Mouse (Mus musculus) embryonic facial prominence, embryonic 15.5 days (tissue): Measurements from ENCODE around the gene Nf2. TPM values are rescaled to one million over a fixed set of nuclear protein-coding genes. Genes with fewer than 3 reads are reported as not detected.

ENCODE experiments used
- ATAC-seq: fragments of 200-750 bp; cut with Nextera tagmentation; 2 replicates; pipeline ENCODE4 v1.8.0; 2017; ENCODE audit warnings: low read depth, moderate TSS enrichment; ENCODE audit not compliant: insufficient number of reproducible peaks, low FRiP score, low TSS enrichment
- H3K27ac ChIP-seq: fragments of 300-500 bp; sonication (generic); replicated peaks from 2 replicates; pipeline ENCODE4 v1.5.1; 2015; ENCODE audit warnings: mild to moderate bottlenecking, inconsistent platforms
- H3K27me3 ChIP-seq: fragments of 300-500 bp; sonication (generic); 2 replicates; pipeline ENCODE4 v1.6.1; 2015; ENCODE audit warnings: inconsistent platforms
- H3K36me3 ChIP-seq: fragments of 300-500 bp; sonication (generic); 2 replicates; pipeline ENCODE4 v1.6.1; 2015; ENCODE audit warnings: mild to moderate bottlenecking, inconsistent platforms
- H3K4me1 ChIP-seq: fragments of 300-500 bp; sonication (generic); 2 replicates; pipeline ENCODE4 v1.6.1; 2015; ENCODE audit warnings: inconsistent platforms
- H3K4me2 ChIP-seq: fragments of 300-500 bp; sonication (generic); replicated peaks from 2 replicates; pipeline ENCODE4 v1.6.1; 2015; ENCODE audit warnings: mild to moderate bottlenecking, inconsistent platforms
- H3K4me3 ChIP-seq: fragments of 300-500 bp; sonication (generic); replicated peaks from 2 replicates; pipeline ENCODE4 v1.5.1; 2015; ENCODE audit warnings: mild to moderate bottlenecking, inconsistent platforms
- H3K9ac ChIP-seq: fragments of 300-500 bp; sonication (generic); 2 replicates; pipeline ENCODE4 v1.6.1; 2015; ENCODE audit warnings: inconsistent platforms
- H3K9me3 ChIP-seq: fragments of 300-500 bp; sonication (generic); replicated peaks from 2 replicates; pipeline ENCODE4 v1.6.1; 2016; ENCODE audit warnings: inconsistent platforms
- WGBS: fragments of 180-500 bp; shearing (Covaris S2); methylation state at CpG from one replicate; pipeline ENCODE4 v1.1.7; 2015; 5-methylcytosine and 5-hydroxymethylcytosine counted together
- polyA plus RNA-seq: library from polyadenylated mRNA; unstranded; fragments of >200 nt; fragmentation: Nextera tagmentation; extraction: Ambion mirVana; gene quantifications from 2 replicates; pipeline ENCODE4 v1.2.1, GENCODE M21; 2015

Nf2 gene
- polyA plus RNA-seq, 1 experiment from 2014 or later = 50.7 TPM

GRCm38 (mm10) chr11:4740785-4741184, 108.6 kb downstream of the Nf2 start:
- Histone ChIP-seq H3K36me3 (no peaks in the 10 kb centered on the region), H3K27me3 (peaks cover 35% of the 10 kb centered on the region), H3K4me1 (peaks cover 3% of the 10 kb centered on the region), H3K9ac (no peak overlapping the region), H3K9me3 (no peaks in the 10 kb centered on the region), H3K27ac (no peak overlapping the region), H3K4me2 (no peak overlapping the region), H3K4me3 (no peak overlapping the region)
- ATAC-seq = no peak
- WGBS = 58% methylated on average over 5 of the region's 5 CpGs

DNA sequence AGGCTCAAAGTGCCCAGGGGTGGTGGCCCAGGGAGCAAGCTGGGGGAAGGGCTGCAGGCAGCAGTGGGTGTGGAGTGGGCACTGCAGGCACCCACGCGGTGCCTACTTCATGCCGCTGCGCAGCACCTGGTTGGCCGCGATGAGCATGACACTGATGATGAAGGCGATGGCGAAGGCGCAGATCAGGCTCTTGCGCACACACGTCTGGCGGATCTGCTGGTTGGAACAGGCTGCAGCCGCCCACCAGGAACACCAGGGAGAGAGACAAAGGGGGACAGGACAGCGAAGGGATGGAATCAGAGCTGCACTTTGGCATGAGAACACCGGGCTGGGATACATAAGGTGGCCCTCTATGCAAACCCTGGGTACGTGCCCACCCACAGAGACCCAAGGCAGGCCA, 110.6 kb downstream of the Nf2 start:
- H3K27ac ChIP-seq = no peak overlapping the region
- no peaks in the 10 kb centered on the region for H3K9me3 ChIP-seq
- WGBS = 90% methylated on average over 16 of the region's 16 CpGs
- no peaks in the 10 kb centered on the region for H3K36me3 ChIP-seq
- no peak overlapping the region for H3K4me2 ChIP-seq
- no peak for ATAC-seq
- no peaks in the 10 kb centered on the region for H3K4me1 ChIP-seq
- H3K4me3 ChIP-seq = no peak overlapping the region
- H3K9ac ChIP-seq = no peak overlapping the region
- peaks cover 14% of the 10 kb centered on the region for H3K27me3 ChIP-seq

GRCm38 (mm10) chr11:4737682-4738081, 111.7 kb downstream of the Nf2 start:
- peaks cover 4% of the 10 kb centered on the region for H3K27me3 ChIP-seq
- no peak overlapping the region for H3K27ac ChIP-seq
- WGBS = 63% methylated on average over 10 of the region's 10 CpGs
- ATAC-seq = no peak
- H3K9ac ChIP-seq = no peak overlapping the region
- peaks cover 3% of the 10 kb centered on the region; the same call in 1 of the 2 replicates for H3K36me3 ChIP-seq
- no peaks in the 10 kb centered on the region for H3K9me3 ChIP-seq
- H3K4me2 ChIP-seq = no peak overlapping the region
- H3K4me1 ChIP-seq = no peaks in the 10 kb centered on the region
- no peak overlapping the region for H3K4me3 ChIP-seq

DNA sequence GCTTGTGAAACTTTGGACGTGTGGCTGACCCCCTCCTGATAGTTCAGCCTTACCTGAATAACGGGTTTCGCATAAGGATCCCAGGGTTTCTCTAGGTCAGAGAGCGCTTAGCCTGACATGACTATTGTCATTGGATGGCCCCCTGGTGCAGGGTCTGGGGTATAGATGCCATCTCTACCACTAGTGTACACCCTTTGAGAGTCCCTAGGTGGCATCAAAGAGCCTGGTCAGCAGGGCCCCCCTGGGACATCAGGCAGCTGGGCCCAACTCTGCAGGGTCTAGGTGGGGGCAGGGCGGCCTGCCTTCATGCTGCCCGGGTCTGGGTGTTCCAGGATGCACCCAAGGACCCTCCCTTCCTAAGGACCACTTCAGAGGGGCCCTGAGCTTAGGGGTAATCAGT, 113.0 kb downstream of the Nf2 start:
- Histone ChIP-seq H3K36me3 (peaks cover 7% of the 10 kb centered on the region; the same call in 1 of the 2 replicates), H3K4me3 (no peak overlapping the region), H3K4me2 (no peak overlapping the region), H3K9ac (no peak overlapping the region), H3K27me3 (no peaks in the 10 kb centered on the region), H3K27ac (no peak overlapping the region), H3K9me3 (no peaks in the 10 kb centered on the region), H3K4me1 (no peaks in the 10 kb centered on the region)
- no peak for ATAC-seq
- WGBS = 55% methylated on average over 6 of the region's 6 CpGs

- ATAC-seq = no peak
- 29% methylated on average over 12 of the region's 12 CpGs for WGBS
- Histone ChIP-seq H3K4me3 (no peak overlapping the region), H3K27ac (no peak overlapping the region), H3K27me3 (no peaks in the 10 kb centered on the region), H3K4me1 (peaks cover 13% of the 10 kb centered on the region), H3K36me3 (peaks cover 7% of the 10 kb centered on the region; the same call in 1 of the 2 replicates), H3K9me3 (no peaks in the 10 kb centered on the region), H3K9ac (no peak overlapping the region), H3K4me2 (no peak overlapping the region)
Measured at GRCm38 (mm10) chr11:4734179-4734578, 115.2 kb downstream of the Nf2 start.

DNA sequence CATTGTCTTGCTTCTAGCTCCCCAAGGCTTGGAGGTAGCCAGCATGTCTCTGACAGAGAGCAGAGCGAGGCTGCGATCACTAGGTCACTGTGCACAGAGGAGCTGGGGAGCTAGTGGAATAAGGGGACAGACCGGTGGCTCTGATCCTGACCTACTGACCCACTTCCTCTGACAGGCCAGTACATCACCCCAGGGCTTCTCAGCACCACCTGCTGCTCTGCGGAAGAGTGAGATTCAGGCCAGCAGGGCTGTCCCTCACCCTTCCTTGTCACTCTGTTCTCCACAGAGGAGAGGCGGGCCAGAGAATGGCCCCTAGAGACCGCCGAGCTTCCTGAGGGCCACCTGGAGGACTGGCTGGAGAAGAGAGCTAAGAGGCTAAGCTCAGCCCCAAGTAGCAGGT, 117.6 kb downstream of the Nf2 start:
- 62% methylated on average over 7 of the region's 7 CpGs for WGBS
- H3K27me3 ChIP-seq = no peaks in the 10 kb centered on the region
- peaks cover 7% of the 10 kb centered on the region; the same call in 1 of the 2 replicates for H3K36me3 ChIP-seq
- H3K4me3 ChIP-seq = no peak overlapping the region
- ATAC-seq = no peak
- peaks cover 13% of the 10 kb centered on the region for H3K4me1 ChIP-seq
- no peaks in the 10 kb centered on the region for H3K9me3 ChIP-seq
- no peak overlapping the region for H3K9ac ChIP-seq
- H3K27ac ChIP-seq = no peak overlapping the region
- H3K4me2 ChIP-seq = no peak overlapping the region

DNA sequence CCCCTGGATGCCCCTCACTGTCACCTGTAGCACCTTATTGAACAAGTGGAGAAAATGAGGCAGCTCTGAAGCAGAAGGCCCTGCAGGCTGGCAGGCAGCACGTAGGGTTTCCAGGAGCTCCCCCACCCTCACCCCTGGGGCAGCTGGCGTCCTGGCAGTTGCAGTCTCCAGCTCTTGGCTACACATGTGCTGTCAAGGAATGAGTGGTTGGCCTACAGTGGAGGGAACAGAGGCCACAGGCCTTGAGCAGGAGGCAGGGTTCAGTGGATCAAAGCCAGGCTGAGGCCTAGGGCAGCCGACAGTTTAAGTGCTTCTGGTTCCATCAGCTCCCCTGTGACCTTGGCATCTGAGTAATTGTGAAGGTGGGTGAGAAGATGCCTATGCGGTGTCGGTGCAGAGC, 118.4 kb downstream of the Nf2 start:
- 62% methylated on average over 5 of the region's 5 CpGs for WGBS
- Histone ChIP-seq H3K4me2 (no peak overlapping the region), H3K27me3 (no peaks in the 10 kb centered on the region), H3K9me3 (no peaks in the 10 kb centered on the region), H3K4me1 (peaks cover 13% of the 10 kb centered on the region), H3K4me3 (no peak overlapping the region), H3K27ac (no peak overlapping the region), H3K9ac (no peak overlapping the region), H3K36me3 (peaks cover 14% of the 10 kb centered on the region)
- ATAC-seq = no peak

- Histone ChIP-seq H3K4me3 (no peak overlapping the region), H3K4me1 (peaks cover 13% of the 10 kb centered on the region), H3K9me3 (no peaks in the 10 kb centered on the region), H3K4me2 (no peak overlapping the region), H3K9ac (no peak overlapping the region), H3K36me3 (peaks cover 19% of the 10 kb centered on the region), H3K27ac (no peak overlapping the region), H3K27me3 (no peaks in the 10 kb centered on the region)
- WGBS = 53% methylated on average over 6 of the region's 6 CpGs
- ATAC-seq = no peak
Measured at GRCm38 (mm10) chr11:4730096-4730495, 119.2 kb downstream of the Nf2 start.

DNA sequence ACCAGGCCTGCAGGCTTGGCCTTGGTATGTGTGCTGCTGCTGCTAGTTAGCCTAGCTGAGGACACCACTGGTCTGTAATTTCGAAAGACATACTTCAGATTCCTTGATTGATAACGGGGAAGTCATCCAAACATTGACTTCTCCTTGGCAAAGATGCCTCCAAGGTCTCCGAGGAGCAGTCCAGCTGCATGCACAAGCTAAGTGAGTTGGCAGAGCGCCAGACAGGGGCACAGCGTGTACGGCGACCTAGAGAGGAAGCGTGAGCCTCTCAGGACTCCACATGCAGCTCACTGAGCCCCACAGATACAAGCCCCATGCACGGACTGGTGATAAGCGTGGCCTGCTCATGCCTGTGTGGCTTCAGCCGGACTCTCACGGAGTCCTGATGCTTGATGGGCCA, 119.7 kb downstream of the Nf2 start:
- ATAC-seq = no peak
- Histone ChIP-seq H3K4me3 (no peak overlapping the region), H3K9ac (no peak overlapping the region), H3K4me2 (no peak overlapping the region), H3K9me3 (no peaks in the 10 kb centered on the region), H3K4me1 (peaks cover 13% of the 10 kb centered on the region), H3K36me3 (peaks cover 19% of the 10 kb centered on the region), H3K27me3 (no peaks in the 10 kb centered on the region), H3K27ac (no peak overlapping the region)
- WGBS = 35% methylated on average over 12 of the region's 12 CpGs

DNA sequence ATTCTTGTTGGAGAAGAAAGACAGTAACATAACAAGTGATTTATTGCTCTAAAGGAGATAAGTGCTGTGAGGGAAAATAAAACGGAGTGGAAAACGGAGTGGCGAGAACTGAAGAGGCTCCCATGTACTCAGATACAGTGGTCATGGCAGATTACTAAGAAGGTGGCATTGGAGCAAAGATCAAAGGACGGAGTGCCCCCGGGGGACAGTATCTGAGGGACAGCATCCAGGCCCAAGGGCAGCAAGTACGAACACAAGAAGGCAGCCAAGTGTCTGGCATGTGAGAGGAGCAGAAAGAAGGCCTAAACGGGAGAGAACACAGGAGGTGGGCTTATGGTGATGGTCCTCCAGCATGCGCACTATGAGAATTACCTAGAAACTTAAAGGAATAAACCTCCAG, 127.6 kb downstream of the Nf2 start:
- Histone ChIP-seq H3K4me2 (no peak overlapping the region), H3K9ac (no peak overlapping the region), H3K27ac (no peak overlapping the region), H3K4me1 (peaks cover 15% of the 10 kb centered on the region), H3K36me3 (peaks cover 28% of the 10 kb centered on the region), H3K4me3 (no peak overlapping the region), H3K9me3 (no peaks in the 10 kb centered on the region), H3K27me3 (no peaks in the 10 kb centered on the region)
- 76% methylated on average over 8 of the region's 8 CpGs for WGBS
- ATAC-seq = no peak

- no peaks in the 10 kb centered on the region for H3K27me3 ChIP-seq
- H3K4me1 ChIP-seq = peaks cover 15% of the 10 kb centered on the region
- no peak for ATAC-seq
- no peak overlapping the region for H3K27ac ChIP-seq
- no peak overlapping the region for H3K4me3 ChIP-seq
- no peak overlapping the region for H3K9ac ChIP-seq
- peaks cover 23% of the 10 kb centered on the region; the same call in 1 of the 2 replicates for H3K36me3 ChIP-seq
- 48% methylated on average over 7 of the region's 7 CpGs for WGBS
- no peak overlapping the region for H3K4me2 ChIP-seq
- H3K9me3 ChIP-seq = no peaks in the 10 kb centered on the region
Measured at GRCm38 (mm10) chr11:4720900-4721580, 128.3 kb downstream of the Nf2 start.

DNA sequence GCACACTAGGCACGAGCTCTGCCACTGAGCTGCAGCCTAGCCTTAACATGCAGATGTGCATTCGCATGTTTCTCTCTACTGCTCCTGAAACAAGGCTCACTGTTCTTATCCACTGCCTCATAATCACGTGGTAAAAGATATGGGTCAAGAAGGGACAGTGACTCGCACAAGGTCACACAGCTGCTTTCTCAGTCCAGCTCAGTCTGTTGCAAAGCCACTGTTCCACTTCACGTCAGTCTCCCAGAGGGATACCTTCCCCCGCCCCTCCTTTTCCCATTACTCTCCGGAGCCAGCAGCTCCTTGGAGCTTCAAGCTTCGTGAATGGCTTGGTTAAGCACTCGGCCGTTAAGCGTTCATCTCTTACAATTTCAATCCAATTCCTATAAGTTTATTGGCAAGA, 128.9 kb downstream of the Nf2 start:
- Histone ChIP-seq H3K4me2 (no peak overlapping the region), H3K27ac (no peak overlapping the region), H3K9ac (no peak overlapping the region), H3K36me3 (peaks cover 16% of the 10 kb centered on the region; the same call in 1 of the 2 replicates), H3K4me1 (peaks cover 15% of the 10 kb centered on the region), H3K4me3 (no peak overlapping the region), H3K9me3 (no peaks in the 10 kb centered on the region), H3K27me3 (no peaks in the 10 kb centered on the region)
- no peak for ATAC-seq
- 60% methylated on average over 11 of the region's 11 CpGs for WGBS
